Mouse (Mus musculus): ENCODE measurements at regions not wholly inside any gene's neighbourhood (a gene's known extent, or its start where the extent isn't known, plus 50 kb on each side); places are given as distances from the start of the nearest gene placed in this dataset.

DNA sequence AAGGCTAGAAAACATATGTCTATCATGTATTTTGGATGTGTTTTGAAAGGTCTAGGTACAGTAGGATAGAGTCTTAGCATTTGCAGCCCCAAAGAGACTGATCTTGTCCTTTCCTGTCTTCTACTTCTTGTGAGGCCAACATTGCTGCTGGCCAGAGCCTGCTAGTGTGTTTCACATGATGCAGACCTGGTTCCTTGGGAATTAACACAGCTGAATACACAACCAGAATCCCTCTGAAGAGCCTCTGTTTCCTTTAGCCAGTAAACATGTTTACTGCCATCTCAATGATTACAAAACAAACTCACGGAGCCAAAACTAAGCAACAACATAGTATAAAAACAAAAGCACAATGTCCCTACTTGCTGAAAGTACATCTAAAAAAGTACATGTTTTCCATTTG is 598.9 kb downstream of the 9430069I07Rik start:
- DNase-seq, result no peak

Measured in lung, postnatal 36 days (tissue).